Mouse (Mus musculus): ENCODE measurements at regions not wholly inside any gene's neighbourhood (a gene's known extent, or its start where the extent isn't known, plus 50 kb on each side); places are given as distances from the start of the nearest gene placed in this dataset.

DNA sequence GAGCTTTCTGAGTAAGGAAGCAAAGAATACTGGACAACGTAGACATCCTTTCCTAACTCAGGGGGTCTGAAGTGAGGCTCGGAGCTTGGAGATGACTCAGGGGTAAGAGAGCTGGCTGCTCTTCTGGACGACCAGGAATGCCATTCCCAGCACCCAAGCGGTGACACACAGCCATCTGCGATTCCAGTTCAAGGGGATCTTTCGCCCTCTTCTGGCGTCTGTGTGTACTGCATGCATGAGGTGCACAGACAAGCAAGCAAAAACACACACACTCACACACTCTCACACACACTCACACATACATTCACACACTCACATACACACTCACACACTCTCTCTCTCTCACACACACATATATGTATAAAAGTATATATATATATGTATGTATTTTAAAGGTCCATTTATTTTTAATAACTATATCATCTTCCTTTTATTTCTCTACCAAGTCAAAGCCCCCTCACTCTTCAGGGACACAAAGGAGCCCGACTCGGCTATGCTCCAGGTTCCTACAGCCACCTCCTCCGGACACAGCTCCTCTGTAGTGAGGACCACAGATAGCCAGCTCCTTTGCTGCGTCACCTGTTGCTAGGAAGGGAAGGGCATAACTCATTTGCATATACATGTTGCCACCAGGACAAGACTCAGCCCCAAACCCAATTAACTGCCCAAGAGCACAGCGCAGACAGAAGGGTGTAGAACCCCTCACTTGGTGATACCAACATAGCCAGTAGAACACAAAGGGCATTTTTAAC lies 91.9 kb upstream of the Smad3 start:
- DNase-seq: no peak

DNA sequence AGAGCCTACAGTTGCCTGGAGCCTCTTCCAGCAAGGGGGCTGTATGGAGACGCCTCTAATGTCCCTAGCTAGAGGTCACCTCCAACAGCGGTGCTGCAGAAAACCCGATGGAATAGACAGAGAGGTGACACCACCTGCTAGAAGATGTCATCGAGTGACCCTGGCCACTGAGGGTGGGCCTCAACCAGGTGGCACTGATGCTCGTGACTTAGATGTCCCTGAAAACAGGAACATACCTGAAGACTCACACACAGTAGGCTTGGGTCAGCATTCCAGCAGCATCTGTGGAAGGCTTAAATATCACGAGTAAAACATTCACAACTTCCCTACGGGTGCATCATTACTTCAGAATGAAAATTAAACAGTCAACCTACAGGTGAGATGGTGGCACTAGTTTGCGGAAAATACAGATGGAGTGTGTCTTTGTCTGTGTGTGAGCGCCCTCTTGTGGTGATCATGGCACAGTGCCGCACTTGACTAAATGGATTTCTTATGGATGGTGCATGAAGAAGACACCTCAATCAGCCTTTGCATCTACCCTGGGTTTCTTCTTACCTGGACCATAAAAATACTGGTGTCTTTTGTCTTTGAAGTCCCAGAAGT lies 86.2 kb upstream of the Smad3 start:
- peak; percentile 60 for DNase-seq

DNA sequence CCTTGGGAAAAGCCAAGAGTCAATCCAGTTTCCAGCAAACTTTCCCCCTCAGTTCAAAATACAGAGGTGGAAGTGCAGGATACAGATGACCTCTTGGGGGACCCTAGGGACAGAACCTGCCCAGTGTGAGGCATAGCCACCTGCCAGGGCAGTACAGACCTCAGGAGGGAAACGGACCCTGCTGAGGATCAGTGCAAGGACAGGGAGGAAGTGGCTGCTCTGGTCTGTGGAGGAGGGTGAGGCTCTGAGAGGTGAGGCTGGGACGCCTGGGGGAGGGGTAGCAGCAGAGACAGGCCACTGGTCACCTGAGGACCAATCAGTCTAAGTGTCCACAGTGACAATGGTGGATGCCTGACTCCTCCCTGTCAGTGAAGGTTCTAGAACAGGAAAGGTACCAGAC lies 85.6 kb upstream of the Smad3 start:
- no peak for DNase-seq

DNA sequence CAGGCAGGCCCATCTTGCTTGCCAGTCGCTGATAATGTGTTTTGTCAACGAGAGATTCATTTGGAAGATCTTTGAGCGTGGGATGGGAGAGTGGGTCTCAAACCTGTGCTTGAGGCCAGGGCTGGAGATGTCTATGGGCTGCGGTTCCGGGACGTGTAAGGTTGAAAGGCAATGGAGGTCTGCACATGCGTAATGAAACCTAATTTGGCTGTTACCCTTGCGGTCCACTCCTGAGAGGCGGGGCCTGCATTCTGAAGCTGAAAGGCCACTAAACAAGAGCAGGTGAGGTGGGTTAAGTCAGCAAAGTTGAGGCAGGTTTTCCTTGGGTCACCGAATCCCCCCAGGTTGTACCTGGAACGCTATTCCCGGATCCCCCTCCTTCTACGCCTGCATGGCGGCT lies 83.3 kb upstream of the Smad3 start:
- no peak for DNase-seq

DNA sequence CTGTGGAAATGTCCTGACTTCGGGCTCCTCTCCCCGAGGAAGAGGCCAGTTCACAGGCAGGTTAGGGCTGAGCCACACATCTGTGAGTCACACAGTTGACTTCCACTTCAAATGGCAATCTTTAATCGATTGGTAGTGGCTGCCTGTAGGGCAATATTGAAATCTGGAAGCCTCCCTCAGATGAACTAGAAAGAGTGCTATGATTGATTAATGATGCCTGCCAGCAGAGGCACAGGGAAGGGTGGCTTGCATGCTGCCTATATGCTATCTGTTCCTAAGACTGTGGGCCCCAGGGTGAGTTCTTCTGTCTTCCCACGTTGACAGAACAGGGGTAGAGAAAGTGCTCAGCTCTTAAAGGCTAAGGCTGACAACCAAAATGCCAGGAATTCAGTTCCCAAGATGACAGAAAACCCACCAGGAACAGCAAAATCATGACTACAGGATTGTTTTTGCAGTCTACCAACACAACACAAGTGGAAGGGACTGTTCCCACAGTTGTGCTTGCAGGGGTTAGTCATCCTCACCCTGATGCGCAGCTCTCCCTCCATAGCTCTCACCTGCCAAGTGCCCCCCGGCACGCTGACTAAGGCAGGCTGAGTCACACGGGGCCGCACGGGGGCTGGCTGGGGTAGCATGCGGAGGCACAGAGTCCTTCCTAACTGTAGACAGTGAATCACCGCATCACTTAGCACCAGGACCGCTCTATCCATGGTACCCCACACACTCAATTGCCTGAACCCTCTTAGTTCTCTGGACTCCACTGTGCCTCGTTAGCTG lies 81.4 kb upstream of the Smad3 start:
- no peak for DNase-seq

DNA sequence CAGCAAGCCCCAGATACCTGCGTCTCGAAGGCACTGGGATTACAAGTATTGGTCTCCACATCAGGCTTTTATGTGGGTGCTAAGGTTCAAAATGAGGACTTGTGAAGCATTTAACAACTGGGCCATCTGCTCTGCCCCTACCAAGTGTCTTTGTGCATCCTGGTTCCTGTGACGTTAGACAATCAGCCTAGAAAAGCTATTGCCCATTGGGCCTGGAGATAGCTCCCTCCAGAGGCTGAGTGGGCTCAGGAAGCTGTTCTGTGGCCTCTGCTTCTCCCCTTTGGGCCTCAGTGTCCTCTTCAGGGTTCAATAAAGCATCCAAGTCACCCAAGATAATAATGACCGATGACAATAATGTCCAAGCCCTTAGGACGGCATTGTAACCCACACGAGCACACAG lies 79.8 kb upstream of the Smad3 start:
- DNase-seq: no peak

DNA sequence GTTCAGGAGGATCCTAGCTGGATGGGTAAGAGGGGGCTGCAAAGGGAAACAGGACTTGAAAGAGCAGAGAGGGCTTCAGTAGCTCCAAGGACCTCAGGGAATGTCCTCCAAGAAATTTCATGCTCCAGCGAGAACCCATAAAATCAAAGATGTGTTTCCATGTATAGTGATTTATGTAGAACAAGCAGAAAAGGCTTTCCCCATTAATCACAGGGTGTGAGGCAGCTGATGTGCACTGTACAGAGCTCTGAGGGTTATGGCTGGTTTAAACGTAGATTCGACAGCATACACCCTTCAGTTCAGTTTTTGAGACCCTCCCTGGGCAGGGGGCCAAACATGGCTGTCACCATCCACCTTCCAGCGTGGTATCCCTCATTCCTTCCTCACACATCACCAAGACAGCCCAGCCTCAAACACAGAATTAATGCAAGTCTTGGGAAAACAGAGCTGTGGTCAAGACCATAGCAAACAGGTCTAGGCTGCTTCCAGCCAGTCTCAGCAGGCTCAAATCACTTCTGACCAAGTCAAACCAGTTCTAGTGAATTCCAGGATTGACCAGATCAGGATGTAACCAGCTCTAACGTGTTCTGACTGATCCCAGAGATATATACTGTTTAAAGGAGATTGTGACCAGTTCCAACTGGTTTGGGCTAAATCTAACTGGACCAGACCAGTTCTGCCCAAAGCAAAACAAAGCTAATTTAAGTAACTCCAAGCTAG lies 78.9 kb upstream of the Smad3 start:
- DNase-seq: no peak

DNA sequence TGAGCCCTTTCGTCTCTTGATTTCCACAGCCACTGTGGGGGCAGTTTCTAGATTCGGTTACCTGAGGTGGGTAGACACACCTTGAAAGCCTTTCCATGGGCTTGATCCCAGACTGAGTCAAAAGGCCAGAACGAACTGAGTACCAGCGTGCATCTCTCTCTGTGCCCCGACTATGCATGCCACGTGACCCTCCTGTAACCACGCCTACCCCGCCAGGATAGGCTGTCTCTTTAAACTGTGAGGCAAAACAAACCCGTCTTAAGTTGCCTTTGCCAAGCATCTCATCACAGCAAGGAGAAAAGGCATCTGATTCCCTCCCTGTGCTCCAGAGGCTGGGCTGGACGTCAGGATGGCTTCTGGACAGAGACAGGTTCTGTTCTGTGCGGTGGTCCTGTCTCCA lies 78.2 kb upstream of the Smad3 start:
- no peak for DNase-seq

DNA sequence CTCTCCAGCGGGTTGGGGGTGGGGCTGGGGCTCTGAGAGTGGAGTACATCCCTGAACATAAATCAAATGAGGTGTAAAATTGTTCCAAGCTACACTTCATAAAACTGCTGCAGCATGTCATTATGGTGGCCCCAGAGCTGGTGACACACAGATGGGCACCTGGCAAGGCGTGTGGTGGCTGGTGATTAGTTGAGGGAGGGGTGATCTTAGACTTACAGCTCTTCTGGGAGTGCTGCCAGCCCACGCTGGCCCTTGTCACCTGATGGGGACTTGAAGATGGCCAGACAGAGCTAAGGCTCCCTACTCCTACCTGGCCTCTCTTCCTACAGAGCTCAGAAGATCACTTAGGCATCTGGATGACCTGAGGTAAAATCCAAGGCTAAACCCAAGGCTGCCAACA lies 76.6 kb upstream of the Smad3 start:
- no peak for DNase-seq

DNA sequence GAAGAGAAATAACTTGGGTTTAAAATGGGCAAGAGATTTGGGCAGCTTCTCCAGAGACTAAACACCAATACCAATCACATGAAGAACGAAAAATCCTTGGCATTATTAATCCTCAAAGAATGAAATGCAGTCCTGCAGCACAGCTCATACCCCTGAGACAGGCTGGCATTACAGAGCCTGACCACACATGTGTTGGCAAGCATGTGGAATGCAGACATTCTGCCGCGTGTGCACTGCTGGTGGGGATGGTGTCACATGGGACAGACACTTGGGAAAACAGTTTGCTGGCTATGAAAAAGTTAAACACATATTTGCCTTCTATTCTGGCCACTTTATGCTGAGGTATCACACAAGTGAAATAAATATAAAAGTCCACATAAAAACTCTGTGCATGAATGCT lies 60.4 kb upstream of the Smad3 start:
- DNase-seq: no peak

DNA sequence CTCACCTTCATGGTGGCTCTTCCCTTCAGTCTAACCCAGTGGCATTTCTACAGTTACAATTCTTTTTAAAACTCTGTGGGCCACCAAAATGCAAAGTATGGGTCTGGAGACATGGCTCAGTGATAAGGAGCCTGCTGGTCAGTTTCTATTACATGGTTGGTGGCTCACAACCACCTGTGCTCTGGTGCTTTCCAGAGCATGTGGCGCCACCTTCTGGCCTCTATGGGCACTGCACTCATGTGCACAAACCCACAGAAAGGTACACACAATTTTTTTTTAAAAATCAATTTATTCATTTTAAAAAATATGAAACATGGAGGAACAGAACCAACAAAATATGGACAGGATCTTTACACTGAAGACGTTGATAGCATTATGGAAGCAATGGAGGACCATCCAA lies 58.7 kb upstream of the Smad3 start:
- no peak for DNase-seq

DNA sequence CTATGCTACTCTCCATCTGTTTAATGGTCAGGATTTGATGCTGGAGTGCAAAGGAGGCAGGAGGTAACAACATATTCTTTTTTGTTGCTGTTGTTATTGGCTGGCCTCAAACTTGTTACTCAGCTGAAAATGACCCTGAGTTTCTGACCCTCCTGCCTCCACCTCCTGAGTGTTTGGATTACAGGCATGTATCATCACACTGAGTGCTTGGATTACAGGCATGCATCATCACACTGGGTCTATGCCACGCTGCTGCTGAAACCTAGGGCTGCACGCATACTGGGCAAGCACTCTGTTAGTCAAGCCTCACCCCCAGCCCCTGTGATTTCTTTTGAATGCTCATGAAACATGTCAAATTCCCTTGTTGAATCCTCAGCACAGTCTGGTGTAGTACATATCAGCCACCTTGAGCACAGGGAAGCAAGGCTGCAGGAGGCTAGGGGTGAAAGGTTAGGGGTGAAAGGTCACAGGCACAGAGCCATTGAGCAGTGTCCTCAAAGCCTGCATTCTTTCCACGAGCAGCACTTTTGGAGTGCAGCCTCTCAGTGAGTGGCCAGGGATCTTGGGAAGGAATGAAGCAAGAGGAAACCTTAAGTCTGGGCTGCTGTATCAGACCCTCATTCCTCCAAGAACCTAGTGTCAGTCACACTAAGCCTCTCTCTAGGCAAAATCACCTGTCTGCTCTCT lies 52.2 kb upstream of the Smad3 start:
- DNase-seq: no peak

All from cerebellum, adult 9-11 months (tissue).